Mouse (Mus musculus): ENCODE data around the gene Efnb3.

Efnb3 gene

GRCm38 (mm10) chr11:69584937-69585336, 24.9 kb upstream of the Efnb3 start:
- in situ Hi-C loops (cut with MseI, MboI), result no loop called here

GRCm38 (mm10) chr11:69584008-69584407, 24.0 kb upstream of the Efnb3 start:
- in situ Hi-C loops (cut with MseI, MboI), result no loop called here

GRCm38 (mm10) chr11:69582230-69582805, 22.3 kb upstream of the Efnb3 start:
- in situ Hi-C loops (cut with MseI, MboI), result no loop called here

- in situ Hi-C loops (cut with MseI, MboI), result no loop called here
These were observed 21.8 kb upstream of the Efnb3 start for GRCm38 (mm10) chr11:69581814-69582213.

GRCm38 (mm10) chr11:69581147-69581688, 21.2 kb upstream of the Efnb3 start:
- in situ Hi-C loops (cut with MseI, MboI), result no loop called here

GRCm38 (mm10) chr11:69580572-69581146, 20.7 kb upstream of the Efnb3 start:
- in situ Hi-C loops (cut with MseI, MboI), result no loop called here

GRCm38 (mm10) chr11:69580091-69580514, 20.1 kb upstream of the Efnb3 start, which contains the start of the genes Wrap53 and Trp53:
TSS of gene Wrap53 (minus strand) at chr11:69580255.
TSS of gene Trp53 (plus strand) at chr11:69580359.
- in situ Hi-C loops (cut with MseI, MboI), result no loop called here

GRCm38 (mm10) chr11:69579128-69580017, 19.4 kb upstream of the Efnb3 start:
- in situ Hi-C loops (cut with MseI, MboI), result loop anchor here in 1 of 2 experiments (5.0 kb wide), 1 partner anchor 42 kb away; no protein-coding TSS in a partner anchor

- in situ Hi-C loops (cut with MseI, MboI), result loop anchor here in 1 of 2 experiments (5.0 kb wide), 1 partner anchor 41 kb away; no protein-coding TSS in a partner anchor
These were observed 18.3 kb upstream of the Efnb3 start for GRCm38 (mm10) chr11:69578301-69578700.

GRCm38 (mm10) chr11:69576307-69576706, 16.3 kb upstream of the Efnb3 start:
- in situ Hi-C loops (cut with MseI, MboI), result loop anchor here in 1 of 2 experiments (5.0 kb wide), 1 partner anchor 39 kb away; no protein-coding TSS in a partner anchor

- in situ Hi-C loops (cut with MseI, MboI), result loop anchor here in 1 of 2 experiments (5.0 kb wide), 1 partner anchor 38 kb away; no protein-coding TSS in a partner anchor
These were observed 15.2 kb upstream of the Efnb3 start for GRCm38 (mm10) chr11:69575220-69575619.

- in situ Hi-C loops (cut with MseI, MboI), result no loop called here
These were observed 5.1 kb upstream of the Efnb3 start for GRCm38 (mm10) chr11:69565131-69565530.

GRCm38 (mm10) chr11:69564391-69564790, 4.4 kb upstream of the Efnb3 start:
- in situ Hi-C loops (cut with MseI, MboI), result no loop called here

- in situ Hi-C loops (cut with MseI, MboI), result no loop called here
These were observed 3.4 kb upstream of the Efnb3 start for GRCm38 (mm10) chr11:69563373-69563772.

GRCm38 (mm10) chr11:69560896-69561854, 1.2 kb upstream of the Efnb3 start:
- in situ Hi-C loops (cut with MseI, MboI), result no loop called here

- in situ Hi-C loops (cut with MseI, MboI), result no loop called here
These were observed 822 bp downstream of the Efnb3 start for GRCm38 (mm10) chr11:69559183-69559582.

GRCm38 (mm10) chr11:69558756-69559155, 1.2 kb downstream of the Efnb3 start:
- in situ Hi-C loops (cut with MseI, MboI), result no loop called here

- in situ Hi-C loops (cut with MseI, MboI), result no loop called here
These were observed 2.5 kb downstream of the Efnb3 start for GRCm38 (mm10) chr11:69557381-69557958.

GRCm38 (mm10) chr11:69554539-69555140, 5.4 kb downstream of the Efnb3 start:
- in situ Hi-C loops (cut with MseI, MboI), result no loop called here

- in situ Hi-C loops (cut with MseI, MboI), result no loop called here
These were observed 6.7 kb downstream of the Efnb3 start for GRCm38 (mm10) chr11:69553341-69553721.
